Comparison of ENCODE assay signal across 3 mouse cellular contexts in genomic region chr17:6639486-6639885, GRCm38 (mm10). TPM values are rescaled to one million over a fixed set of nuclear protein-coding genes. Genes with fewer than 3 reads are reported as not detected.
"Had no signal": no experiment of that assay in that cellular context is flagged by ENCODE, and none has a peak within 500 bp of the region (broad histone marks: within the 10 kb centered on the region; RNA-seq: fewer than 3 reads in every experiment).

No protein-coding gene starts in this region.

RNA-seq across cellular contexts. Expression of gene Sytl3, which starts 19.4 kb away (rescaled TPM):
- polyA plus RNA-seq: midbrain, embryonic 12.5 days; myocyte; neural tube, embryonic 11.5 days had no signal
